Mouse (Mus musculus) myocyte (in vitro differentiated cells): Measurements from ENCODE around the gene Rplp2.

Source experiments
- CEBPB ChIP-seq: IDR thresholded peaks from 2 replicates; pipeline ENCODE4 v1.6.1; 2011; ENCODE audit warnings: mild to moderate bottlenecking, moderate library complexity; ENCODE audit not compliant: poor library complexity, insufficient read depth, severe bottlenecking
- E2F4 ChIP-seq: IDR thresholded peaks from one replicate; pipeline ENCODE4 v1.6.1; 2011; ENCODE audit warnings: mild to moderate bottlenecking, control low read depth, moderate library complexity; ENCODE audit not compliant: insufficient read depth
- MAX ChIP-seq: IDR thresholded peaks from one replicate; pipeline ENCODE4 v1.6.1; 2011; ENCODE audit warnings: low read depth, mild to moderate bottlenecking, control low read depth
- MYOD1 ChIP-seq, 3 experiments: IDR thresholded peaks; one replicate each; pipeline ENCODE4 v1.6.1; 2011; ENCODE audit warnings: control low read depth in 2 of 3, low read depth in 2 of 3, mild to moderate bottlenecking in 2 of 3, moderate library complexity in 1 of 3; ENCODE audit not compliant: insufficient read length in 2 of 3, control insufficient read depth in 1 of 3
- MYOG ChIP-seq, 3 experiments: IDR thresholded peaks; one replicate each; pipeline ENCODE4 v1.6.1; 2011; ENCODE audit warnings: control low read depth in 2 of 3, low read depth in 2 of 3, mild to moderate bottlenecking in 2 of 3; ENCODE audit not compliant: insufficient read length in 2 of 3, control insufficient read depth in 1 of 3, insufficient read depth in 1 of 3
- POLR2A ChIP-seq: IDR thresholded peaks from one replicate; pipeline ENCODE4 v1.6.1; 2011; ENCODE audit warnings: low read depth, mild to moderate bottlenecking, control low read depth, moderate library complexity; ENCODE audit not compliant: insufficient read length
- POLR2AphosphoS2 ChIP-seq: IDR thresholded peaks from one replicate; pipeline ENCODE4 v1.6.1; 2011; ENCODE audit warnings: low read depth, control low read depth; ENCODE audit not compliant: insufficient read length
- REST ChIP-seq: IDR thresholded peaks from one replicate; pipeline ENCODE4 v1.6.1; 2011; ENCODE audit warnings: mild to moderate bottlenecking, control low read depth, moderate library complexity; ENCODE audit not compliant: insufficient read depth, insufficient read length
- SRF ChIP-seq: IDR thresholded peaks from one replicate; pipeline ENCODE4 v1.6.1; 2011; ENCODE audit warnings: low read depth; ENCODE audit not compliant: control insufficient read depth, insufficient read length
- TCF12 ChIP-seq: IDR thresholded peaks from one replicate; pipeline ENCODE4 v1.6.1; 2011; ENCODE audit warnings: mild to moderate bottlenecking, control low read depth; ENCODE audit not compliant: poor library complexity, insufficient read depth, severe bottlenecking
- TCF3 ChIP-seq: IDR thresholded peaks from one replicate; pipeline ENCODE4 v1.6.1; 2011; ENCODE audit warnings: low read depth, control low read depth; ENCODE audit not compliant: insufficient read length
- USF1 ChIP-seq: IDR thresholded peaks from one replicate; pipeline ENCODE4 v1.6.1; 2011; ENCODE audit warnings: low read depth, mild to moderate bottlenecking, control low read depth, moderate library complexity

DNA sequence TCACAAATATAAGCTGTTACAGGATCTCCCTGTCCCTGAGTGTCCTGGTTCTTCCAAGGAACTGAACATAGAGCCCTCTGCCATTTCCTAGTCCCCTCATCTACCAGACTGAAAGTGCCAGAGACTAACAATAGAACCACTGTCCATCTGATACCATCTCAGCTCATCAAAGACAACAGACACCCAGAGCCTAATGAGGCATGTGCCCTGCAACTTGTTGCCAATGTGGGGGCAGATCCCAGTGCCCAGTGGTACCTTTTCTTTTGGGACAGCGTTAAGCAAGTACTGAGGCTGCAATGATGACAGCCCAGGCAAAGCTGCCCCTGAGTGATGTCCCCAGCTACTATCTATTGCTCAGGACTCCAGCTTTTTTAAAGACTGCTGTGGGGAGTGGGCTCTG lies 39.1 kb downstream of the Rplp2 start:
- TF ChIP-seq POLR2A (no peak), POLR2AphosphoS2 (no peak), E2F4 (no peak), MAX (no peak), TCF12 (no peak), USF1 (no peak), CEBPB (no peak), TCF3 (no peak), MYOG (IDR thresholded peaks at IDR 0.05; ENCODE audit: control insufficient read depth in 1 of 3, insufficient read depth in 1 of 3, insufficient read length in 2 of 3, low read depth in 2 of 3) (no peak), MYOD1 (IDR thresholded peaks at IDR 0.05; ENCODE audit: control insufficient read depth in 1 of 3, insufficient read length in 2 of 3, low read depth in 2 of 3) (no peak), SRF (no peak), REST (no peak)
